Mouse (Mus musculus): Measurements from ENCODE around the gene Fcnb.

Fcnb gene

GRCm38 (mm10) chr2:28067821-28068536 lies 16.7 kb downstream of the Fcnb start:
- Histone ChIP-seq H3K4me3 (replicated peaks; ENCODE audit: low read length) (no peak overlapping the region), H3K4me1 (replicated peaks; ENCODE audit: low read depth, low read length) (no peaks in the 10 kb centered on the region), H3K36me3 (ENCODE audit: insufficient read depth, low read length) (no peaks in the 10 kb centered on the region), H3K27me3 (ENCODE audit: insufficient read depth, low read length) (no peaks in the 10 kb centered on the region), H3K9me3 (ENCODE audit: low read length) (peaks cover 14% of the 10 kb centered on the region)
- TF ChIP-seq CTCF (conservative IDR thresholded peaks at IDR 0.05; ENCODE audit: low read length) (no peak), POU5F1 (IDR thresholded peaks at IDR 0.05; ENCODE audit: borderline replicate concordance, low read length) (no peak), NANOG (IDR thresholded peaks at IDR 0.05; ENCODE audit: borderline replicate concordance, low read length) (no peak)

GRCm38 (mm10) chr2:28067175-28067574 lies 17.5 kb downstream of the Fcnb start:
- no peak for TF ChIP-seq NANOG (IDR thresholded peaks at IDR 0.05; ENCODE audit: borderline replicate concordance, low read length)
- no peak for TF ChIP-seq POU5F1 (IDR thresholded peaks at IDR 0.05; ENCODE audit: borderline replicate concordance, low read length)
- no peak for TF ChIP-seq CTCF (conservative IDR thresholded peaks at IDR 0.05; ENCODE audit: low read length)
- no peak overlapping the region for H3K4me3 ChIP-seq (replicated peaks; ENCODE audit: low read length)
- H3K4me1 ChIP-seq (replicated peaks; ENCODE audit: low read depth, low read length): no peaks in the 10 kb centered on the region
- peaks cover 11% of the 10 kb centered on the region for H3K9me3 ChIP-seq (ENCODE audit: low read length)
- H3K27me3 ChIP-seq (ENCODE audit: insufficient read depth, low read length): no peaks in the 10 kb centered on the region
- H3K36me3 ChIP-seq (ENCODE audit: insufficient read depth, low read length): no peaks in the 10 kb centered on the region

- Histone ChIP-seq H3K36me3 (ENCODE audit: insufficient read depth, low read length) (no peaks in the 10 kb centered on the region), H3K4me3 (replicated peaks; ENCODE audit: low read length) (no peak overlapping the region), H3K27me3 (ENCODE audit: insufficient read depth, low read length) (no peaks in the 10 kb centered on the region), H3K4me1 (replicated peaks; ENCODE audit: low read depth, low read length) (no peaks in the 10 kb centered on the region), H3K9me3 (ENCODE audit: low read length) (peaks cover 11% of the 10 kb centered on the region)
- TF ChIP-seq CTCF (conservative IDR thresholded peaks at IDR 0.05; ENCODE audit: low read length): no peak
- no peak for TF ChIP-seq POU5F1 (IDR thresholded peaks at IDR 0.05; ENCODE audit: borderline replicate concordance, low read length)
- no peak for TF ChIP-seq NANOG (IDR thresholded peaks at IDR 0.05; ENCODE audit: borderline replicate concordance, low read length)
Measured at GRCm38 (mm10) chr2:28066686-28067085, 18.0 kb downstream of the Fcnb start.

GRCm38 (mm10) chr2:28065081-28065651 lies 19.5 kb downstream of the Fcnb start:
- Histone ChIP-seq H3K4me1 (replicated peaks; ENCODE audit: low read depth, low read length) (no peaks in the 10 kb centered on the region), H3K36me3 (ENCODE audit: insufficient read depth, low read length) (no peaks in the 10 kb centered on the region), H3K4me3 (replicated peaks; ENCODE audit: low read length) (no peak overlapping the region), H3K27me3 (ENCODE audit: insufficient read depth, low read length) (no peaks in the 10 kb centered on the region), H3K9me3 (ENCODE audit: low read length) (peaks cover 11% of the 10 kb centered on the region)
- TF ChIP-seq POU5F1 (IDR thresholded peaks at IDR 0.05; ENCODE audit: borderline replicate concordance, low read length) (no peak), NANOG (IDR thresholded peaks at IDR 0.05; ENCODE audit: borderline replicate concordance, low read length) (no peak), CTCF (conservative IDR thresholded peaks at IDR 0.05; ENCODE audit: low read length) (no peak)

- no peaks in the 10 kb centered on the region for H3K4me1 ChIP-seq (replicated peaks; ENCODE audit: low read depth, low read length)
- TF ChIP-seq POU5F1 (IDR thresholded peaks at IDR 0.05; ENCODE audit: borderline replicate concordance, low read length) (no peak), CTCF (conservative IDR thresholded peaks at IDR 0.05; ENCODE audit: low read length) (no peak), NANOG (IDR thresholded peaks at IDR 0.05; ENCODE audit: borderline replicate concordance, low read length) (no peak)
- no peak overlapping the region for H3K4me3 ChIP-seq (replicated peaks; ENCODE audit: low read length)
- no peaks in the 10 kb centered on the region for H3K36me3 ChIP-seq (ENCODE audit: insufficient read depth, low read length)
- peaks cover 11% of the 10 kb centered on the region for H3K9me3 ChIP-seq (ENCODE audit: low read length)
- no peaks in the 10 kb centered on the region for H3K27me3 ChIP-seq (ENCODE audit: insufficient read depth, low read length)
Measured at GRCm38 (mm10) chr2:28064339-28065080, 20.2 kb downstream of the Fcnb start.

GRCm38 (mm10) chr2:28063711-28064338 lies 20.9 kb downstream of the Fcnb start:
- H3K9me3 ChIP-seq (ENCODE audit: low read length): peaks cover 7% of the 10 kb centered on the region

GRCm38 (mm10) chr2:28059922-28060321 lies 24.8 kb downstream of the Fcnb start:
- TF ChIP-seq POU5F1 (IDR thresholded peaks at IDR 0.05; ENCODE audit: borderline replicate concordance, low read length) (no peak), NANOG (IDR thresholded peaks at IDR 0.05; ENCODE audit: borderline replicate concordance, low read length) (no peak), CTCF (conservative IDR thresholded peaks at IDR 0.05; ENCODE audit: low read length) (no peak)
- H3K9me3 ChIP-seq (ENCODE audit: low read length): no peaks in the 10 kb centered on the region
- H3K4me1 ChIP-seq (replicated peaks; ENCODE audit: low read depth, low read length): peaks cover 2% of the 10 kb centered on the region; the same call in 1 of the 2 replicates
- no peaks in the 10 kb centered on the region for H3K27me3 ChIP-seq (ENCODE audit: insufficient read depth, low read length)
- no peaks in the 10 kb centered on the region for H3K36me3 ChIP-seq (ENCODE audit: insufficient read depth, low read length)
- no peak overlapping the region for H3K4me3 ChIP-seq (replicated peaks; ENCODE audit: low read length)

More at GRCm38 (mm10) chr2:28063711-28064338, 20.9 kb downstream of the Fcnb start:
- Histone ChIP-seq H3K4me3 (replicated peaks; ENCODE audit: low read length) (no peak overlapping the region), H3K36me3 (ENCODE audit: insufficient read depth, low read length) (no peaks in the 10 kb centered on the region), H3K4me1 (replicated peaks; ENCODE audit: low read depth, low read length) (no peaks in the 10 kb centered on the region), H3K27me3 (ENCODE audit: insufficient read depth, low read length) (no peaks in the 10 kb centered on the region)
- TF ChIP-seq NANOG (IDR thresholded peaks at IDR 0.05; ENCODE audit: borderline replicate concordance, low read length): no peak
- no peak for TF ChIP-seq CTCF (conservative IDR thresholded peaks at IDR 0.05; ENCODE audit: low read length)
- TF ChIP-seq POU5F1 (IDR thresholded peaks at IDR 0.05; ENCODE audit: borderline replicate concordance, low read length): no peak

- no peak overlapping the region for H3K4me3 ChIP-seq (replicated peaks; ENCODE audit: low read length)
- H3K9me3 ChIP-seq (ENCODE audit: low read length): peaks cover 18% of the 10 kb centered on the region
- no peaks in the 10 kb centered on the region for H3K36me3 ChIP-seq (ENCODE audit: insufficient read depth, low read length)
- H3K4me1 ChIP-seq (replicated peaks; ENCODE audit: low read depth, low read length): no peaks in the 10 kb centered on the region
- H3K27me3 ChIP-seq (ENCODE audit: insufficient read depth, low read length): no peaks in the 10 kb centered on the region
- no peak for TF ChIP-seq CTCF (conservative IDR thresholded peaks at IDR 0.05; ENCODE audit: low read length)
- no peak for TF ChIP-seq NANOG (IDR thresholded peaks at IDR 0.05; ENCODE audit: borderline replicate concordance, low read length)
- TF ChIP-seq POU5F1 (IDR thresholded peaks at IDR 0.05; ENCODE audit: borderline replicate concordance, low read length): no peak
Measured at GRCm38 (mm10) chr2:28047092-28047491, 37.6 kb downstream of the Fcnb start.

Measured in E14TG2a.4 (cell line).